ENCODE assay signal across 8 mouse cellular contexts in genomic region chr1:173339543-173339942, GRCm38 (mm10). TPM values are rescaled to one million over a fixed set of nuclear protein-coding genes. Genes with fewer than 3 reads are reported as not detected.
DNase-seq lines count a peak whose midpoint lies in the region; ATAC-seq and TF ChIP-seq lines count a peak whose summit lies in the region.

No protein-coding gene starts in this region.

- ATAC-seq in hindbrain, embryonic 16.5 days: peak; percentile 48; the same call in 1 of the 2 replicates
- ATAC-seq in limb, embryonic 14.5 days (ENCODE audit: low FRiP score, low read depth): no peak
- peak; percentile 61; the same call in 1 of the 2 replicates for ATAC-seq in midbrain, embryonic 15.5 days (replicated peaks)

- no peak overlapping the region for H3K9ac ChIP-seq in hindbrain, embryonic 16.5 days (ENCODE audit: low read depth, low read length)
- H3K9ac ChIP-seq in limb, embryonic 14.5 days (ENCODE audit: low read depth, low read length, severe bottlenecking): no peak overlapping the region
- H3K9ac ChIP-seq in midbrain, embryonic 15.5 days: no peak overlapping the region

- no peak overlapping the region for H3K4me3 ChIP-seq in bone marrow, adult 2 months (replicated peaks; ENCODE audit: control insufficient read depth, low read depth, low read length)
- no peak overlapping the region for H3K4me3 ChIP-seq in embryonic fibroblast, embryonic 13.5 days (ENCODE audit: insufficient read depth, low read length)
- no peak overlapping the region for H3K4me3 ChIP-seq in hindbrain, embryonic 16.5 days (ENCODE audit: low read length)
- no peak overlapping the region for H3K4me3 ChIP-seq in limb, embryonic 14.5 days (replicated peaks; ENCODE audit: low read length)
- no peak overlapping the region for H3K4me3 ChIP-seq in midbrain, embryonic 15.5 days

- no peak overlapping the region for H3K4me2 ChIP-seq in hindbrain, embryonic 16.5 days (ENCODE audit: low read length)
- H3K4me2 ChIP-seq in limb, embryonic 14.5 days (replicated peaks; ENCODE audit: low read depth, low read length, severe bottlenecking): no peak overlapping the region
- H3K4me2 ChIP-seq in midbrain, embryonic 15.5 days: no peak overlapping the region

- no peaks in the 10 kb centered on the region for H3K27me3 ChIP-seq in hindbrain, embryonic 16.5 days (replicated peaks; ENCODE audit: control insufficient read depth, insufficient read depth, low read length)
- no peaks in the 10 kb centered on the region for H3K27me3 ChIP-seq in limb, embryonic 14.5 days (ENCODE audit: control insufficient read depth, insufficient read depth, low read length)
- H3K27me3 ChIP-seq in midbrain, embryonic 15.5 days (replicated peaks): no peaks in the 10 kb centered on the region

- TF ChIP-seq POLR2A in bone marrow, adult 2 months (IDR thresholded peaks at IDR 0.05; ENCODE audit: borderline replicate concordance, control insufficient read depth, low read depth, low read length): no peak
- no peak for TF ChIP-seq POLR2A in embryonic fibroblast, embryonic 13.5 days (IDR thresholded peaks at IDR 0.05; ENCODE audit: low read depth, low read length)
- no peak for TF ChIP-seq POLR2A in limb, embryonic 14.5 days (IDR thresholded peaks at IDR 0.05; ENCODE audit: borderline replicate concordance, extremely low read depth, insufficient read depth, insufficient read length)

- H3K27ac ChIP-seq in bone marrow, adult 2 months (ENCODE audit: control insufficient read depth, insufficient read depth, low read depth, low read length, poor library complexity): no peak overlapping the region
- no peak overlapping the region for H3K27ac ChIP-seq in embryonic fibroblast, embryonic 13.5 days (ENCODE audit: insufficient read depth, low read length)
- no peak overlapping the region for H3K27ac ChIP-seq in hindbrain, embryonic 16.5 days (ENCODE audit: low read depth, low read length)
- H3K27ac ChIP-seq in limb, embryonic 14.5 days (replicated peaks; ENCODE audit: low read depth, low read length): no peak overlapping the region
- no peak overlapping the region for H3K27ac ChIP-seq in midbrain, embryonic 15.5 days

- peaks cover 27% of the 10 kb centered on the region for H3K36me3 ChIP-seq in hindbrain, embryonic 16.5 days (ENCODE audit: control insufficient read depth, insufficient read depth, low read length)
- H3K36me3 ChIP-seq in limb, embryonic 14.5 days (ENCODE audit: control insufficient read depth, insufficient read depth, low read length): no peaks in the 10 kb centered on the region
- peaks cover 34% of the 10 kb centered on the region; the same call in 1 of the 2 replicates for H3K36me3 ChIP-seq in midbrain, embryonic 15.5 days (replicated peaks)

- 8% methylated on average over 2 of the region's 2 CpGs for WGBS in bone marrow, adult 2 months
- 18% methylated on average over 2 of the region's 2 CpGs for WGBS in hindbrain, embryonic 16.5 days
- 5% methylated on average over 2 of the region's 2 CpGs for WGBS in limb, embryonic 14.5 days
- 4% methylated on average over 2 of the region's 2 CpGs for WGBS in midbrain, embryonic 15.5 days

- TF ChIP-seq CTCF in bone marrow, adult 2 months (IDR thresholded peaks at IDR 0.05; ENCODE audit: control insufficient read depth, insufficient read depth, low read length): peak; percentile 79
- peak; percentile 69; the same call in 1 of the 2 replicates for TF ChIP-seq CTCF in embryonic fibroblast, embryonic 13.5 days (IDR thresholded peaks at IDR 0.05; ENCODE audit: borderline replicate concordance, insufficient read depth, low read length)

- no peaks in the 10 kb centered on the region for H3K4me1 ChIP-seq in bone marrow, adult 2 months (ENCODE audit: control insufficient read depth, insufficient read depth, low read length)
- no peaks in the 10 kb centered on the region for H3K4me1 ChIP-seq in embryonic fibroblast, embryonic 13.5 days (ENCODE audit: control insufficient read depth, insufficient read depth, low read length)
- no peaks in the 10 kb centered on the region; the same call in 1 of the 2 replicates for H3K4me1 ChIP-seq in hindbrain, embryonic 16.5 days (ENCODE audit: control insufficient read depth, insufficient read depth, low read depth, low read length)
- no peaks in the 10 kb centered on the region for H3K4me1 ChIP-seq in limb, embryonic 14.5 days (ENCODE audit: control insufficient read depth, insufficient read depth, low read length)
- H3K4me1 ChIP-seq in midbrain, embryonic 15.5 days: 0 out of 2 replicates have a peak, but pooled peaks cover 2% of the 10 kb centered on the region

- no peaks in the 10 kb centered on the region for H3K9me3 ChIP-seq in hindbrain, embryonic 16.5 days (ENCODE audit: control insufficient read depth, low read length)
- no peaks in the 10 kb centered on the region for H3K9me3 ChIP-seq in limb, embryonic 14.5 days (ENCODE audit: control insufficient read depth, low read length)
- H3K9me3 ChIP-seq in midbrain, embryonic 15.5 days: no peaks in the 10 kb centered on the region

- peak; percentile 63 for DNase-seq in right cerebral cortex, adult 18-20 months
- no peak for DNase-seq in right cerebral cortex, postnatal 36 days (ENCODE audit: low spot score in 2 of 2)
- DNase-seq in limb, embryonic 14.5 days (ENCODE audit: low spot score): peak; percentile 68
- peak; percentile 57 to 82 for DNase-seq in spleen, postnatal 4 days (ENCODE audit: low spot score in 2 of 2)

RNA-seq across cellular contexts. Expression of gene Ackr1, which starts 6.0 kb away (rescaled TPM):
- 25.2 and 25.7 TPM in 2 replicates for polyA plus RNA-seq in bone marrow, adult 2 months (2011; ENCODE audit: insufficient read depth, insufficient read length, low replicate concordance, missing spikeins)
- not detected in 2 replicates for polyA plus RNA-seq in embryonic fibroblast, embryonic 13.5 days (2011; ENCODE audit: insufficient read length, low read depth, missing spikeins)
- 17.5 and 20.4 TPM in 2 replicates for polyA plus RNA-seq in hindbrain, embryonic 16.5 days (2015; fragmentation: Nextera tagmentation; extraction: Ambion mirVana)
- 2.1 and 2.2 TPM in 2 replicates for polyA plus RNA-seq in limb, embryonic 14.5 days (2012; rRNA removed)
- 1.1 TPM in 2 replicates for polyA plus RNA-seq in limb, embryonic 14.5 days (2014; fragmentation: Nextera tagmentation; extraction: Ambion mirVana)
- polyA plus RNA-seq in midbrain, embryonic 15.5 days (2015; fragmentation: Nextera tagmentation; extraction: Ambion mirVana): 20.2 and 22.4 TPM in 2 replicates

RNA-seq across cellular contexts. Expression of gene Aim2, which starts 11.1 kb away (rescaled TPM):
- 13.1 and 29.2 TPM in 2 replicates for polyA plus RNA-seq in bone marrow, adult 2 months (2011; ENCODE audit: insufficient read depth, insufficient read length, low replicate concordance, missing spikeins)
- polyA plus RNA-seq in embryonic fibroblast, embryonic 13.5 days (2011; ENCODE audit: insufficient read length, low read depth, missing spikeins): not detected in 2 replicates
- polyA plus RNA-seq in hindbrain, embryonic 16.5 days (2015; fragmentation: Nextera tagmentation; extraction: Ambion mirVana): 0.99 and 1.6 TPM in 2 replicates
- polyA plus RNA-seq in limb, embryonic 14.5 days (2012; rRNA removed): 1.1 and 1.8 TPM in 2 replicates
- 0.80 and 1.2 TPM in 2 replicates for polyA plus RNA-seq in limb, embryonic 14.5 days (2014; fragmentation: Nextera tagmentation; extraction: Ambion mirVana)
- 1.5 TPM in 2 replicates for polyA plus RNA-seq in midbrain, embryonic 15.5 days (2015; fragmentation: Nextera tagmentation; extraction: Ambion mirVana)

RNA-seq across cellular contexts. Expression of gene Cadm3, which starts 28.0 kb away (rescaled TPM):
- polyA plus RNA-seq in bone marrow, adult 2 months (2011; ENCODE audit: insufficient read depth, insufficient read length, low replicate concordance, missing spikeins): 1.7 TPM in 1 of 2 replicates, not detected in the other
- polyA plus RNA-seq in embryonic fibroblast, embryonic 13.5 days (2011; ENCODE audit: insufficient read length, low read depth, missing spikeins): 0.65 and 2.1 TPM in 2 replicates
- polyA plus RNA-seq in hindbrain, embryonic 16.5 days (2015; fragmentation: Nextera tagmentation; extraction: Ambion mirVana): 64.9 and 70.2 TPM in 2 replicates
- polyA plus RNA-seq in limb, embryonic 14.5 days (2012; rRNA removed): 4.7 and 6.1 TPM in 2 replicates
- polyA plus RNA-seq in limb, embryonic 14.5 days (2014; fragmentation: Nextera tagmentation; extraction: Ambion mirVana): 2.0 and 2.2 TPM in 2 replicates
- polyA plus RNA-seq in midbrain, embryonic 15.5 days (2015; fragmentation: Nextera tagmentation; extraction: Ambion mirVana): 76.6 and 83.1 TPM in 2 replicates

Comparison
In these comparisons a context has a peak if more than half of its experiments do, and no peak if none do; other contexts are left out.
1. DNase-seq: peak in right cerebral cortex, adult 18-20 months (single experiment), limb, embryonic 14.5 days (single experiment) and spleen, postnatal 4 days (2 of 2); none in right cerebral cortex, postnatal 36 days (0 of 2).